ENCODE assay signal across 23 mouse cellular contexts in genomic region chr2:101563776-101564175, GRCm38 (mm10).
DNase-seq lines count a peak whose midpoint lies in the region; ATAC-seq and TF ChIP-seq lines count a peak whose summit lies in the region.
"Had no signal": no experiment of that assay in that cellular context is flagged by ENCODE, and none has a peak within 500 bp of the region (broad histone marks: within the 10 kb centered on the region; RNA-seq: fewer than 3 reads in every experiment).

No protein-coding gene starts in this region.

- peak overlapping the region; percentile 61; the same call in 1 of the 2 replicates for H3K27ac ChIP-seq in heart, postnatal 0 days (ENCODE audit: low read depth)
- no peak overlapping the region for H3K27ac ChIP-seq in heart, embryonic 12.5 days (ENCODE audit: poor library complexity, severe bottlenecking)
- H3K27ac ChIP-seq in liver, embryonic 12.5 days: no peak overlapping the region
- no peak overlapping the region for H3K27ac ChIP-seq in kidney, embryonic 14.5 days (ENCODE audit: low read depth, low read length)
- H3K27ac ChIP-seq: embryonic facial prominence, embryonic 12.5 days; hindbrain, embryonic 12.5 days; kidney, embryonic 15.5 days; lung, embryonic 15.5 days; midbrain, embryonic 15.5 days; stomach, embryonic 15.5 days had no signal

- H3K4me1 ChIP-seq in heart, postnatal 0 days (ENCODE audit: control insufficient read depth, insufficient read depth): no peaks in the 10 kb centered on the region
- H3K4me1 ChIP-seq in heart, embryonic 12.5 days (replicated peaks): no peaks in the 10 kb centered on the region
- H3K4me1 ChIP-seq in liver, embryonic 12.5 days: no peaks in the 10 kb centered on the region
- no peaks in the 10 kb centered on the region for H3K4me1 ChIP-seq in kidney, embryonic 14.5 days (ENCODE audit: control insufficient read depth, insufficient read depth, low read length)
- H3K4me1 ChIP-seq: embryonic facial prominence, embryonic 12.5 days; kidney, embryonic 15.5 days; lung, embryonic 15.5 days; midbrain, embryonic 15.5 days; stomach, embryonic 15.5 days had no signal

- DNase-seq in heart, postnatal 0 days (ENCODE audit: low spot score): no peak
- peak; percentile 23 for DNase-seq in adrenal gland, postnatal 10 days
- DNase-seq in urinary bladder, postnatal 25 days (ENCODE audit: low spot score): no peak
- DNase-seq in retina, postnatal 1 day: no peak
- DNase-seq: cerebellum, adult 11 months; cerebellum, adult 9-11 months; heart, postnatal 10 days; kidney, postnatal 36 days; lung, postnatal 4 days; right cerebral cortex, adult 18-20 months had no signal

- H3K4me2 ChIP-seq in heart, postnatal 0 days (ENCODE audit: low read depth, low read length): no peak overlapping the region
- no peak overlapping the region for H3K4me2 ChIP-seq in heart, embryonic 12.5 days
- no peak overlapping the region for H3K4me2 ChIP-seq in liver, embryonic 12.5 days
- no peak overlapping the region for H3K4me2 ChIP-seq in kidney, embryonic 14.5 days (replicated peaks; ENCODE audit: low read depth, low read length)
- H3K4me2 ChIP-seq: embryonic facial prominence, embryonic 12.5 days; hindbrain, embryonic 12.5 days; kidney, embryonic 15.5 days; lung, embryonic 15.5 days; midbrain, embryonic 15.5 days; neural tube, embryonic 13.5 days; stomach, embryonic 15.5 days had no signal

- no peak for ATAC-seq in heart, postnatal 0 days (ENCODE audit: insufficient read depth, low read depth)
- ATAC-seq in heart, embryonic 12.5 days (ENCODE audit: insufficient number of reproducible peaks, low FRiP score): no peak
- ATAC-seq in liver, embryonic 12.5 days: peak; percentile 37; the same call in 1 of the 2 replicates
- peak; percentile 52; the same call in 1 of the 2 replicates for ATAC-seq in megakaryocyte-erythroid progenitor cell, adult 5-6 weeks (replicated peaks; ENCODE audit: low FRiP score, low TSS enrichment, poor library complexity, severe bottlenecking)
- ATAC-seq in kidney, embryonic 14.5 days (ENCODE audit: low FRiP score, low TSS enrichment): no peak
- ATAC-seq: intestine, postnatal 0 days; midbrain, embryonic 15.5 days had no signal

- no peaks in the 10 kb centered on the region for H3K27me3 ChIP-seq in heart, postnatal 0 days (ENCODE audit: control insufficient read depth, insufficient read depth, low read length)
- no peaks in the 10 kb centered on the region for H3K27me3 ChIP-seq in heart, embryonic 12.5 days (replicated peaks)
- H3K27me3 ChIP-seq in liver, embryonic 12.5 days (replicated peaks): no peaks in the 10 kb centered on the region
- H3K27me3 ChIP-seq in kidney, embryonic 14.5 days (ENCODE audit: control insufficient read depth, insufficient read depth, low read length): no peaks in the 10 kb centered on the region
- H3K27me3 ChIP-seq: embryonic facial prominence, embryonic 12.5 days; hindbrain, embryonic 12.5 days; kidney, embryonic 15.5 days; lung, embryonic 15.5 days; midbrain, embryonic 15.5 days; neural tube, embryonic 13.5 days; stomach, embryonic 15.5 days had no signal

- TF ChIP-seq CTCF in heart, postnatal 0 days (IDR thresholded peaks at IDR 0.05; ENCODE audit: low read depth): no peak

- H3K4me3 ChIP-seq in heart, postnatal 0 days (ENCODE audit: low read depth, low read length): no peak overlapping the region
- H3K4me3 ChIP-seq in heart, embryonic 12.5 days: no peak overlapping the region
- H3K4me3 ChIP-seq in liver, embryonic 12.5 days: no peak overlapping the region
- no peak overlapping the region for H3K4me3 ChIP-seq in kidney, embryonic 14.5 days (ENCODE audit: low read length)
- H3K4me3 ChIP-seq: embryonic facial prominence, embryonic 12.5 days; hindbrain, embryonic 12.5 days; kidney, embryonic 15.5 days; lung, embryonic 15.5 days; midbrain, embryonic 15.5 days; myocyte; neural tube, embryonic 13.5 days; stomach, embryonic 15.5 days had no signal

- no peaks in the 10 kb centered on the region for H3K9me3 ChIP-seq in heart, postnatal 0 days (replicated peaks; ENCODE audit: control insufficient read depth, low read length)
- no peaks in the 10 kb centered on the region for H3K9me3 ChIP-seq in heart, embryonic 12.5 days (replicated peaks)
- H3K9me3 ChIP-seq in liver, embryonic 12.5 days (replicated peaks): no peaks in the 10 kb centered on the region
- H3K9me3 ChIP-seq in kidney, embryonic 14.5 days (ENCODE audit: control insufficient read depth, low read length): no peaks in the 10 kb centered on the region
- H3K9me3 ChIP-seq: embryonic facial prominence, embryonic 12.5 days; hindbrain, embryonic 12.5 days; kidney, embryonic 15.5 days; lung, embryonic 15.5 days; midbrain, embryonic 15.5 days; neural tube, embryonic 13.5 days; stomach, embryonic 15.5 days had no signal

- H3K9ac ChIP-seq in heart, postnatal 0 days (replicated peaks; ENCODE audit: low read depth, low read length): no peak overlapping the region
- H3K9ac ChIP-seq in heart, embryonic 12.5 days: no peak overlapping the region
- H3K9ac ChIP-seq in liver, embryonic 12.5 days: no peak overlapping the region
- H3K9ac ChIP-seq in kidney, embryonic 14.5 days (ENCODE audit: low read depth, low read length): no peak overlapping the region
- H3K9ac ChIP-seq: embryonic facial prominence, embryonic 12.5 days; hindbrain, embryonic 12.5 days; kidney, embryonic 15.5 days; lung, embryonic 15.5 days; midbrain, embryonic 15.5 days; neural tube, embryonic 13.5 days; stomach, embryonic 15.5 days had no signal

- H3K36me3 ChIP-seq in heart, postnatal 0 days (replicated peaks; ENCODE audit: control insufficient read depth, insufficient read depth, low read length): peaks cover 4% of the 10 kb centered on the region; the same call in 1 of the 2 replicates
- H3K36me3 ChIP-seq in heart, embryonic 12.5 days: peaks cover 3% of the 10 kb centered on the region; the same call in 1 of the 2 replicates
- no peaks in the 10 kb centered on the region for H3K36me3 ChIP-seq in liver, embryonic 12.5 days
- no peaks in the 10 kb centered on the region for H3K36me3 ChIP-seq in kidney, embryonic 14.5 days (ENCODE audit: control insufficient read depth, insufficient read depth, low read length)
- H3K36me3 ChIP-seq: embryonic facial prominence, embryonic 12.5 days; hindbrain, embryonic 12.5 days; kidney, embryonic 15.5 days; lung, embryonic 15.5 days; midbrain, embryonic 15.5 days; neural tube, embryonic 13.5 days; stomach, embryonic 15.5 days had no signal

- no peak for TF ChIP-seq EP300 in heart, postnatal 0 days (IDR thresholded peaks at IDR 0.05; ENCODE audit: low read depth)

- 71% methylated on average over 4 of the region's 4 CpGs for WGBS in heart, postnatal 0 days
- 84% methylated on average over 4 of the region's 4 CpGs for WGBS in heart, embryonic 12.5 days
- 61% methylated on average over 4 of the region's 4 CpGs for WGBS in liver, embryonic 12.5 days (ENCODE audit: insufficient replicate concordance)
- WGBS in kidney, embryonic 14.5 days: 87% methylated on average over 4 of the region's 4 CpGs

Comparison
In these comparisons a context has a peak if more than half of its experiments do, and no peak if none do; other contexts are left out.
1. ATAC-seq: peak in liver, embryonic 12.5 days (single experiment) and megakaryocyte-erythroid progenitor cell, adult 5-6 weeks (single experiment); none in heart, postnatal 0 days (single experiment), heart, embryonic 12.5 days (single experiment) and kidney, embryonic 14.5 days (single experiment).